Comparison of ENCODE assay signal across 37 mouse cellular contexts in genomic region chr1:130999708-131000107, GRCm38 (mm10). TPM values are rescaled to one million over a fixed set of nuclear protein-coding genes. Genes with fewer than 3 reads are reported as not detected.
A peak's percentile ranks its signal among the peaks of the same experiment; 100 is the strongest.
DNase-seq lines count a peak whose midpoint lies in the region; ATAC-seq and TF ChIP-seq lines count a peak whose summit lies in the region.
"Had no signal": no experiment of that assay in that cellular context is flagged by ENCODE, and none has a peak within 500 bp of the region (broad histone marks: within the 10 kb centered on the region; RNA-seq: fewer than 3 reads in every experiment).

No protein-coding gene starts in this region.

- peak; percentile 91 for TF ChIP-seq EP300 in CH12.LX (IDR thresholded peaks at IDR 0.05; ENCODE audit: low read length)

- H3K27ac ChIP-seq in heart, embryonic 12.5 days (ENCODE audit: poor library complexity, severe bottlenecking) = no peak overlapping the region
- peak overlapping the region; percentile 73 for H3K27ac ChIP-seq in CH12.LX (ENCODE audit: insufficient read depth, low read depth)
- H3K27ac ChIP-seq: embryonic facial prominence, embryonic 10.5 days; embryonic facial prominence, embryonic 13.5 days; forebrain, embryonic 13.5 days; heart, embryonic 15.5 days; hindbrain, embryonic 14.5 days; hindbrain, postnatal 0 days; intestine, embryonic 15.5 days had no signal

- DNase-seq in heart, adult 11 months = peak; percentile 76
- peak; percentile 50 for DNase-seq in CD4-positive helper T cell, adult 2 months (ENCODE audit: low read depth, low spot score)
- DNase-seq in CH12.LX (ENCODE audit: extremely low read depth) = peak; percentile 82
- no peak for DNase-seq in kidney, postnatal 10 days
- no peak for DNase-seq in layer of hippocampus, adult 18-20 months (ENCODE audit: low spot score in 2 of 2)
- DNase-seq in layer of hippocampus, adult 9-10 months (ENCODE audit: low spot score) = no peak
- DNase-seq: adrenal gland, adult 2 months; adrenal gland, postnatal 14 days; cerebellum, adult 11 months; cerebellum, adult 2 months; cerebellum, adult 9-11 months; cerebellum, postnatal 36 days; embryo, embryonic 11 days; gastrocnemius, postnatal 10 days; gastrocnemius, postnatal 36 days; heart, postnatal 10 days; heart, postnatal 36 days had no signal

- TF ChIP-seq POLR2A in CH12.LX (IDR thresholded peaks at IDR 0.05; ENCODE audit: low read depth, low read length) = peak; percentile 35; the same call in 1 of the 2 replicates

- H3K36me3 ChIP-seq in heart, embryonic 12.5 days = no peaks in the 10 kb centered on the region
- no peaks in the 10 kb centered on the region for H3K36me3 ChIP-seq in CH12.LX (replicated peaks in 1 of 2; ENCODE audit: control insufficient read depth in 1 of 2, insufficient read depth in 1 of 2, low read length in 1 of 2)
- H3K36me3 ChIP-seq: embryonic facial prominence, embryonic 10.5 days; embryonic facial prominence, embryonic 13.5 days; G1E; heart, embryonic 15.5 days; intestine, embryonic 15.5 days had no signal

- H3K79me2 ChIP-seq in CH12.LX (replicated peaks; ENCODE audit: control insufficient read depth, extremely low read depth, insufficient read depth, poor library complexity, severe bottlenecking) = no peaks in the 10 kb centered on the region; the same call in 1 of the 2 replicates

- H3K4me3 ChIP-seq in heart, embryonic 12.5 days = no peak overlapping the region
- H3K4me3 ChIP-seq in CH12.LX (replicated peaks in 1 of 3; ENCODE audit: low read depth in 2 of 3, low read length in 2 of 3, poor library complexity in 1 of 3) = no peak overlapping the region
- H3K4me3 ChIP-seq: embryonic facial prominence, embryonic 10.5 days; embryonic facial prominence, embryonic 13.5 days; erythroblast, embryonic 14.5 days; forebrain, embryonic 13.5 days; heart, embryonic 15.5 days; intestine, embryonic 15.5 days had no signal

- WGBS in heart, embryonic 12.5 days = 80% methylated on average over 4 of the region's 4 CpGs

- no peak for TF ChIP-seq CTCF in CH12.LX (conservative IDR thresholded peaks at IDR 0.05 in 1 of 2, IDR thresholded peaks at IDR 0.05 in 1 of 2; ENCODE audit: low read depth in 2 of 2, low read length in 2 of 2)

- dilution Hi-C loops in CH12.LX (cut with MboI; ENCODE audit: extremely low pct_ligation_motif_present, extremely low pct_unique_long_range_greater_than_20kb, low sequenced_read_pairs) = no loop called here

- in situ Hi-C loops in CH12.LX (cut with MboI; ENCODE audit: low pct_ligation_motif_present, low pct_unique_long_range_greater_than_20kb, low sequenced_read_pairs) = no loop called here

- no peaks in the 10 kb centered on the region for H3K9me3 ChIP-seq in heart, embryonic 12.5 days (replicated peaks)
- no peaks in the 10 kb centered on the region for H3K9me3 ChIP-seq in CH12.LX (replicated peaks; ENCODE audit: low read length)
- H3K9me3 ChIP-seq: embryonic facial prominence, embryonic 10.5 days; embryonic facial prominence, embryonic 13.5 days; forebrain, embryonic 13.5 days; G1E; heart, embryonic 15.5 days; intestine, embryonic 15.5 days had no signal

- H3K27me3 ChIP-seq in heart, embryonic 12.5 days (replicated peaks) = no peaks in the 10 kb centered on the region
- no peaks in the 10 kb centered on the region for H3K27me3 ChIP-seq in CH12.LX (replicated peaks)
- H3K27me3 ChIP-seq: embryonic facial prominence, embryonic 13.5 days; forebrain, embryonic 13.5 days; heart, embryonic 15.5 days; intestine, embryonic 15.5 days; Patski had no signal

- no peak for ATAC-seq in heart, embryonic 12.5 days (ENCODE audit: insufficient number of reproducible peaks, low FRiP score)
- peak; percentile 47 for ATAC-seq in inflammation-experienced regulatory T-cells, adult 6 months
- ATAC-seq: forebrain, embryonic 13.5 days; forebrain, embryonic 16.5 days; hindbrain, postnatal 0 days; intestine, embryonic 15.5 days; Patski had no signal

- peaks cover 14% of the 10 kb centered on the region for H3K4me1 ChIP-seq in heart, embryonic 12.5 days (replicated peaks)
- H3K4me1 ChIP-seq in CH12.LX (ENCODE audit: control insufficient read depth in 1 of 2, insufficient read depth in 2 of 2) = peaks cover 41 to 81% of the 10 kb centered on the region in 2 experiments
- H3K4me1 ChIP-seq: forebrain, embryonic 13.5 days; intestine, embryonic 15.5 days had no signal

- TF ChIP-seq RAD21 in CH12.LX (IDR thresholded peaks at IDR 0.05; ENCODE audit: low read depth, low read length) = peak; percentile 1

- H3K4me2 ChIP-seq in heart, embryonic 12.5 days = no peak overlapping the region
- H3K4me2 ChIP-seq in CH12.LX (ENCODE audit: insufficient read depth, low read depth, poor library complexity, severe bottlenecking) = peak overlapping the region; percentile 63
- H3K4me2 ChIP-seq: embryonic facial prominence, embryonic 13.5 days; forebrain, embryonic 13.5 days; heart, embryonic 11.5 days; heart, embryonic 15.5 days; hindbrain, embryonic 14.5 days; intestine, embryonic 15.5 days had no signal

- H3K9ac ChIP-seq in heart, embryonic 12.5 days = no peak overlapping the region
- H3K9ac ChIP-seq in CH12.LX (ENCODE audit: insufficient read depth, low read depth) = 0 out of 2 replicates have a peak overlapping the region, but pooled peaks have one; percentile 27
- H3K9ac ChIP-seq: embryonic facial prominence, embryonic 13.5 days; forebrain, embryonic 13.5 days; heart, embryonic 15.5 days; hindbrain, embryonic 14.5 days; intestine, embryonic 15.5 days had no signal

TF ChIP-seq in CH12.LX, 34 proteins besides CTCF, POLR2A, EP300 and RAD21:
- TF ChIP-seq UBTF (IDR thresholded peaks at IDR 0.05; ENCODE audit: low read depth, low read length) (0 out of 2 replicates have a peak, but pooled peaks have one; percentile 65), ZMIZ1 (IDR thresholded peaks at IDR 0.05; ENCODE audit: low read depth, low read length) (0 out of 2 replicates have a peak, but pooled peaks have one; percentile 59), MAX (IDR thresholded peaks at IDR 0.05; ENCODE audit: low read length) (peak; percentile 74), SIN3A (IDR thresholded peaks at IDR 0.05; ENCODE audit: low read length) (peak; percentile 69; the same call in 1 of the 2 replicates), MEF2A (IDR thresholded peaks at IDR 0.05; ENCODE audit: borderline replicate concordance, low read depth, low read length) (peak; percentile 83), TCF12 (IDR thresholded peaks at IDR 0.05; ENCODE audit: low read depth, low read length) (peak; percentile 89), JUN (IDR thresholded peaks at IDR 0.05; ENCODE audit: insufficient read depth, low read depth, low read length) (peak; percentile 56; the same call in 1 of the 2 replicates), RCOR1 (conservative IDR thresholded peaks at IDR 0.05; ENCODE audit: low read depth, low read length) (peak; percentile 81), SMC3 (IDR thresholded peaks at IDR 0.05; ENCODE audit: low read depth, low read length) (no peak; the same call in 1 of the 2 replicates), MXI1 (IDR thresholded peaks at IDR 0.05; ENCODE audit: low read depth, low read length) (peak; percentile 70; the same call in 1 of the 2 replicates), KAT2A (IDR thresholded peaks at IDR 0.05; ENCODE audit: insufficient replicate concordance, low read length) (0 out of 2 replicates have a peak, but pooled peaks have one; percentile 28), NRF1 (IDR thresholded peaks at IDR 0.05; ENCODE audit: low read depth, low read length) (peak; percentile 20; the same call in 1 of the 2 replicates), MAZ (IDR thresholded peaks at IDR 0.05; ENCODE audit: low read depth, low read length) (peak; percentile 80), ZC3H11A (IDR thresholded peaks at IDR 0.05; ENCODE audit: low read depth, low read length) (no peak), USF2 (conservative IDR thresholded peaks at IDR 0.05; ENCODE audit: low read depth, low read length) (no peak), TBP (conservative IDR thresholded peaks at IDR 0.05; ENCODE audit: low read depth, low read length) (0 out of 2 replicates have a peak, but pooled peaks have one; percentile 44), USF1 (IDR thresholded peaks at IDR 0.05; ENCODE audit: low read depth, low read length) (no peak), JUND (conservative IDR thresholded peaks at IDR 0.05; ENCODE audit: low read depth, low read length) (peak; percentile 62; the same call in 1 of the 2 replicates), ELF1 (IDR thresholded peaks at IDR 0.05; ENCODE audit: low read depth, low read length) (no peak), CHD2 (IDR thresholded peaks at IDR 0.05; ENCODE audit: low read length) (peak; percentile 73), BHLHE40 (IDR thresholded peaks at IDR 0.05; ENCODE audit: low read depth, low read length) (peak; percentile 87), MAFK (IDR thresholded peaks at IDR 0.05; ENCODE audit: insufficient replicate concordance, low read length) (peak; percentile 52; the same call in 1 of the 2 replicates), ZKSCAN1 (IDR thresholded peaks at IDR 0.05; ENCODE audit: borderline replicate concordance, low read depth, low read length) (no peak), IRF4 (IDR thresholded peaks at IDR 0.05; ENCODE audit: low read depth, low read length) (peak; percentile 44), ETS1 (conservative IDR thresholded peaks at IDR 0.05; ENCODE audit: low read depth, low read length) (peak; percentile 95), ZNF384 (IDR thresholded peaks at IDR 0.05; ENCODE audit: low read depth, low read length) (peak; percentile 10; the same call in 1 of the 2 replicates), HCFC1 (IDR thresholded peaks at IDR 0.05; ENCODE audit: low read depth, low read length) (peak; percentile 48), MYC (IDR thresholded peaks at IDR 0.05; ENCODE audit: low read depth, low read length) (peak; percentile 83)

RNA-seq across cellular contexts. Expression of gene Il10, which starts 19.9 kb away (rescaled TPM):
- polyA plus RNA-seq in heart, embryonic 12.5 days (2016; fragmentation: Nextera tagmentation; extraction: Ambion mirVana) = not detected in 2 replicates
- total RNA-seq in CH12.LX (2012; rRNA removed) (389 and 399 TPM in 2 replicates), CH12.LX (2014; rRNA removed) (903 and 969 TPM in 2 replicates)
- polyA plus RNA-seq in CH12.LX (2012; ENCODE audit: insufficient read length, low read depth) = 236 and 284 TPM in 2 replicates
- polyA plus RNA-seq in inflammation-experienced regulatory T-cells, adult 6 months (2017; shearing (Covaris generic)) = 10 to 100 TPM in 1 of 3 experiments, 1 to 10 TPM in 2; 7.5 to 13.6 (median 8.0) TPM
- not detected for total RNA-seq in layer of hippocampus, adult 18-20 months (2021)
- total RNA-seq: adrenal gland, adult 2 months; adrenal gland, postnatal 14 days; adrenal gland, postnatal 4 days; G1E; gastrocnemius, adult 18-20 months; gastrocnemius, postnatal 10 days; gastrocnemius, postnatal 36 days; granulocyte monocyte progenitor cell, adult 5-6 weeks; heart, adult 8-10 months; heart, postnatal 10 days; heart, postnatal 36 days; hindbrain, postnatal 0 days had no signal
- polyA plus RNA-seq: adrenal gland, adult 2 months; cerebellum, adult 2 months; cortical plate, adult 2 months; embryonic facial prominence, embryonic 10.5 days; embryonic facial prominence, embryonic 13.5 days; erythroblast, embryonic 14.5 days; forebrain, embryonic 13.5 days; G1E; heart, embryonic 11.5 days; heart, embryonic 15.5 days; hindbrain, embryonic 11.5 days; hindbrain, embryonic 14.5 days; hindbrain, postnatal 0 days; intestine, embryonic 15.5 days had no signal

RNA-seq across cellular contexts. Expression of gene Il19, which starts 59.8 kb away (rescaled TPM):
- not detected in 2 replicates for polyA plus RNA-seq in heart, embryonic 12.5 days (2016; fragmentation: Nextera tagmentation; extraction: Ambion mirVana)
- total RNA-seq in CH12.LX (2012; rRNA removed) (0.21 TPM in 1 of 2 replicates, not detected in the other), CH12.LX (2014; rRNA removed) (0.38 and 0.39 TPM in 2 replicates)
- polyA plus RNA-seq in CH12.LX (2012; ENCODE audit: insufficient read length, low read depth) = not detected in 2 replicates
- under 1 TPM in 1 of 3 experiments, not detected in 2; 0.35 TPM for polyA plus RNA-seq in inflammation-experienced regulatory T-cells, adult 6 months (2017; shearing (Covaris generic))
- not detected for total RNA-seq in layer of hippocampus, adult 18-20 months (2021)
- total RNA-seq: adrenal gland, adult 2 months; adrenal gland, postnatal 14 days; adrenal gland, postnatal 4 days; G1E; gastrocnemius, adult 18-20 months; gastrocnemius, postnatal 36 days; granulocyte monocyte progenitor cell, adult 5-6 weeks; heart, adult 8-10 months; heart, postnatal 10 days; heart, postnatal 36 days had no signal
- polyA plus RNA-seq: adrenal gland, adult 2 months; cortical plate, adult 2 months; embryonic facial prominence, embryonic 13.5 days; erythroblast, embryonic 14.5 days; forebrain, embryonic 13.5 days; forebrain, embryonic 16.5 days; G1E; heart, embryonic 11.5 days; heart, embryonic 15.5 days; hindbrain, embryonic 11.5 days; hindbrain, embryonic 14.5 days had no signal

Comparison
In these comparisons a context has a peak if more than half of its experiments do, and no peak if none do; other contexts are left out.
1. DNase-seq: peak in heart, adult 11 months (single experiment), CD4-positive helper T cell, adult 2 months (single experiment) and CH12.LX (single experiment); none in kidney, postnatal 10 days (single experiment), layer of hippocampus, adult 18-20 months (0 of 2) and layer of hippocampus, adult 9-10 months (single experiment).
2. RNA of gene Il10, which starts 19.9 kb away (polyA plus RNA-seq): 236 to 284 TPM in CH12.LX; 7.5 to 13.6 TPM in inflammation-experienced regulatory T-cells, adult 6 months and not detected in heart, embryonic 12.5 days; every median in the first group is over 10 times any median in the second.